Mouse (Mus musculus): ENCODE measurements around the gene Pak2.
A peak's percentile ranks its signal among the peaks of the same experiment; 100 is the strongest.
"Not testable (repeated sequence)": the region's sequence is repeated elsewhere in the genome, so short reads cannot be mapped to it uniquely, and the experiment has no call there.

The Pak2 gene

DNA sequence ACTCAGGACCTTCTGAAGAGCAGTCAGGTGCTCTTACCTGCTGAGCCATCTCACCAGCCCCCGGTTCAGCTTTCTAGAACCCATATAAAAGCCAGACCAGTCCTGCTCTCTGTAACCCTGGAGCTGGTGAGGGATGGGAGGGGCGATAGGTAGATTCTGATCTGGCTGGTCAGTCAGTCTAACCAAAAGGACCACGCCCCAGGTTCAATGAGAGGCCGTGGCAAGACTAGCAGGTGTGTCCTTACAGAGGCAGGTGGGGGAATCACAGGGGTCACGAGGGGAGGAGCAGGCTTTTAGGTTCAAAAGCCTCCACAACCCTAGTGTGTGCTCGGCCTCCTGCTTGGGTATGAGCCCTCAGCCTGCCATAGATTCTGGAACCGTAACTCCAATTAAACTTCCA, 12.3 kb upstream of the Pak2 start:
- no peak for DNase-seq

DNA sequence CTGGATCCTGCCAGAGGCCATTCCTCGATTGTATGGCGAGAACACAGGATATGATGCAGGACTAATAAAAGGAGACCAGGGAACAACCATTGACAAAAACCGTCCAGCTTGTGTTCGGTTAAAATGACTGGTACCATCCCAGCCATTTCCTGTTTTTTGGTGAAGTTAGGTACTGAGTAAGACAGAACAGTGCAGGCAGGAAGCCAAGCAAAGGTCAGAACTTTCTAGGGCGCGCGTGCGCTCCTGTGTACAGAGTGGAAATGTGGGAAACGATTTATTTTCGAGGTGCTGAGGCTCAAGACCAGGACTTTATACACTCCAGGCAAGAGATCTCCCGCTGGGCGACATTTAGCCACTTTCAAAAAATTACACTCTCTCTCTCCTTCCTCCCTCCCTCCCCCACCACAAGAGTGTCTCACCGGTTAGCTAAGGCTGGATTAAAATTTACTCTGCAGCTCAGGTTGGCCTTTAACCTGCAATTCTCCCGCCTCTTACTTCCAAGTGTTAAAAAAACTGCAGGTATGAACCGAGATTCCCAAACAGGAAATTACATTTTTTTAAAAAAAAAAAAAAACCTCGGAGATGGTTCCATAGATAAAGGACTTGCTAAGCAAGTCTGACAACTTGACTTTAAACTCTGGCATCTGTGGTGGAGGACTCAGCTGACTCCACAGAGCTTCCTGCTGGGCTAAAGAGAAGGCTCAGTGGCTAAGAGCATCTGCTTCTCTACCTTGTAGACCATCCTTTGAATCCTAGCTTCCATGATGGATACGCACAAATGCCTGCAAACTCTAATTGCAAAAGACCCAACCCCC, 8.7 kb upstream of the Pak2 start:
- DNase-seq, result no peak

DNA sequence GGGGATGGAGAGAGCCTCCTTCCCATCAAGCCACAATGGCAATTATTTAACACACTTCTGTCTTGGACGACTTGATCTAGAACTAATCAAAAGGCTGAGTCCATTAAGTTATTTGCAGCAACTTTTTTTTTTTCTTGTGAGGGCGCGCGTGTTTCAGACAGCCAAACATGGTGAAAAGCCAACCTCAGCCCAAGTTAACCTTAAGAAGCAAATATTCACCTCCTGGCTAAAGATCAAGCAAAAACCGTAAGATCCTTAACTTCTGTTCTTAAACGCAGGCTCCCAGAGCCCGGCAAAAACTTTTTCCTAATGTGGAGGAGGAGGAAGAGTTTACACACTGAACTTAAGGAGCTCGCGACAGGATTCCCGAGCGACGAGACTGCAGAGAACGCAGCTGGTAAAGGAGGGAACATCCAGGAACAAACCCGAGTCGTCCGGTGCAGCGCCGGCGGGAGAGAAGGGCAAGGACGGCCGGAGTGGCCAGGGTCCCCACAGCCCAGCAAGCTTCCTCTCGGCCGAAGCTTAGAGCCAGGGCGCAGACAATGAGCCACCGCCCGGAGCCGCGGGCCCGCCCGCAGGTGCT, 643 bp downstream of the Pak2 start:
- DNase-seq, result peak; percentile 6

DNA sequence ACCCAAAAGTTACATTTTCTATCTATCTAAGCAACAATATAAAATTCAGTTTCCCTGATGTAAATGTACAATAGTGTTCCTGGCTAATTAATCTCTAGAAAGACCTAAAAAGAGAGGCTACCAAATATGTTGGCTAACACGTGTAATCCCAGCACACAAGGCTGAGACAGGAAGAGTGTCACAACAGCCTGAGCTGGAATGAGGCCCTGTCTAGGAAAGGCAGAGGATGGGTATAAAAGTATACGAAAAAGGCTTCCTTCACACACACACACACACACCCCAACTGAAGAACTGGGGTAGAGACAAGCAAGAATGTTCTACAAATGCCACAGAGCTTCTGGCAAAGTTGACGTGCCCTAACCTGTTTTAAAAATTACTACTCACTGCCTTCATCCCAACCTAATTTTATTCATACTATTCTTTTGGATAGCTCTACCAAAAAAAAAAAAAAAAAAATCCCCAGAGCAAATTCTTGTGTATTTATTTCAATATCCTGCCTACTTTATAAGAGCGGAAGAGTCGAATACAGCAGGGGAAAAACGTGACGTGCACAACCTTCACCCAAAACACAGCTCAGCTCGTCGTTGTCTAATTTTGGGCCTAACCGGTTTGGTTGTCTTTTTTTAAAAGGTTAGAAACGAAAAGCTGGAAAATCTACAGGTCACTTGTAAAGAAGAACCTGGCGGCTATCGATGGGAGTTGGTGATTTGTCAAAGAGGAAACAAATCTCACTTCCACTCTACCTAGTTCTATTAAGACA, 1.3 kb downstream of the Pak2 start:
- no peak for DNase-seq

DNA sequence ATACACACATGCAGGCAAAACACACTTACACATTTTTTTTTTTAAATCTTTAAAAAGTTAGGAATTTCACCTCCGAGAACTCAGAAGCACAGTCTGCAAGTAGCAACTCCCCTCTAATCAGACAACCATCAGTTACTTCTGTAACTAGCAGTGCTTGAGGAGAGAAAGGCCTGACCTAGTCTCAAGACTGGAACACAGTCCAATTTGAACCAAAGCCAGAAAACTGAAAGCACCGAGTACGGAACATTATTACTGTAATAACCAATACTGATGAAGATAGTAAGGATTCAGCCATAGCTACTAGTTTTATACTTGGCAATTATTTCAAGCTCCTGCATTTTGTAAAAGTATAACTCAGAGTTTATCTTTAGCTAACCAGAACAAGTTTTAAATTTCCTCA, 2.7 kb downstream of the Pak2 start:
- DNase-seq, result no peak

DNA sequence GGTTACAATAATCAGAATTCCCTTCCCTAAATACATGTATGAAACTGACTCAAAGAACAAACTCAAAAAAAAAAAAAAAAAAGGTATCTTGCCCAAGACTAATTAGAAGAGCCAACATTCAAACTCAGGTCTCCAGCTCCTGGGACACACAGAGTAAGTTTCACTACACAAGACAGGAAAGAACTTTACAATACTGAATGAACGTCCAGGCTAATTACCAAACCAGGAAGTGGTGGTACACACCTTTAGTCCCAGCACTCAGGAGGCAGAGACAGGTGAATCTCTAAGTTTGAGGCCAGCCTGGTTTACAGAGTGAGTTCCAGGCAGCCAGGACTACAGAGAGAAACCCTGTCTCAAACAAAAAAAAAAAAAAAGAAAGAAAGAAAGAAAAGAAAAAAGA, 3.4 kb downstream of the Pak2 start:
- DNase-seq, result no peak

DNA sequence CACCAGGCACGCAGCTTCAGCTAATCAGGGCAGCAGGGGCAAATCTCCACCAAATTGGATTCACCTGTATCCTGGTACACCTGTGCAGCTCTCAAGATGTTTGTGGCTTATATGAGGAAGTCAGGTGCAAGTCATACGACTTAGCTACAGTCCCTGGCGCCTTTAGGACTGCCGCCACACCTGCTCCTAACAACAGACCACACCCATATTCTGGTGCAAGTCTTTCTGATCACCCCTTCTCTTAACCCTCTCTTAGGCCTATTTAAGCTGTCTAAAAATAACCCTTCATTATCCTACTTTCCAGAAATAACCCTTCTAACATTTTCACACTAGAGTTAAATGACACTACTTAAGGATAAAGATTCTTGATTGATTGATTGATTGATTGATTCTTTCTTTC, 9.1 kb downstream of the Pak2 start:
- not testable (repeated sequence) for DNase-seq

DNA sequence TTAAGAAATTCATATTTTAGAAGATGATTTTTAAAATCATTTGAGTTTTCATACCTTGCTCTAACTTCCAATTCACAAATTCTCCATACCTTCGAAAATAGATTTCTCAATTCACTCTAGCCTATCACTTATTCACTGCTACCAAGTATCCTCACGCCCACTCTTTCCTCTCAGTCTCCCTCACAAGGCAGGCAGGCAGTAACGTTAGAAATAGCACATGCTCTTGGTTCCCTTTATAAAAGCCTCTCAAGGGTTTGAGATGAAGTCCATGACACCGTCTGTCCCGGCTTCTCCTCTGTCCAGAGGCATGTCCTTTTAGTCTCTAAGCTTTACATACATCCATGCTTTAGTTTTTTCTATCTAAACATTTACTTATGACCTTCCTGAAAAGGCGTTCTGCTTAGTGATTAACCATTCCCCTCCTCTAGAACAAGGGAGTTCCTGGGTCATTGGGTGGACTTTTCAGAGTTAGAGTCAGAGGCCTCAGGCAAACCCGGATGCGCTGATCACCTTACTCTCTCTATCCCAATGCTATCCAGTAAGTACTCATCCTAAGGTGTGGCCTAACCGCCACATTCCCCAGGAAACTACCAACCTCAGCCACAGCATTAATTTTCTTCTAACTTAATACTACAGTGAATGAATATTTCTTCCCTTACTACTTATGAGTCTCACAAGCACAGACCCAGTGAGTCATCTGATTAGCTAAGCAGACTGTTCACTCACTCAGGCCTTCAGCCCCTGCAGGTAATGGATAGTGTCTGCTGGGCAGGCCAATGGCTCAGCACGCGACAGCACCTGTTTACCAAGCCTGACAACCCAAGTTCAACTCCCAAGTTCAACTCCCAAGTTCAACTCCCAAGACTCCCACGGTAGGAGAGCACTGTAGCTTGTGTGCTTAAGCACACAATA, 10.5 kb downstream of the Pak2 start:
- DNase-seq, result no peak

DNA sequence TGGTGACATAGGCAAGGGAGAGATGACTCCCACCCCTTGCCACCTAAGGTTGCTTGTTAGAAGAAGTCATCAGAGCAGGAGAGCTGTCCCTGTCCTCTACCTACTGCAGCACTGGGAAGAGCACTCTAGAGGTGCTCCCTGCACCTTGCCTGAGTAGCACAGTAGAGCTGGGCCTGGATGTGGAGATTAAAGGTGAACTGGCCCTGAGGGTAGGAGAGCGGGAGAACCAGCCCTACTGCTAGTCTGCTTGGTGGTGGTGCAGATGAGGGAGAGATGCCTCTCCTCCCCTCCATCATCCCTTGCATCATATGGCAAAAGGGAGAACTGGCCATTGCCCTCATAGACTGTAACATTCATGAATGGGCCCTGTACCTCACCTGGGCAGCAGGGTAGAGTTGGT, 12.2 kb downstream of the Pak2 start:
- DNase-seq, result no peak

DNA sequence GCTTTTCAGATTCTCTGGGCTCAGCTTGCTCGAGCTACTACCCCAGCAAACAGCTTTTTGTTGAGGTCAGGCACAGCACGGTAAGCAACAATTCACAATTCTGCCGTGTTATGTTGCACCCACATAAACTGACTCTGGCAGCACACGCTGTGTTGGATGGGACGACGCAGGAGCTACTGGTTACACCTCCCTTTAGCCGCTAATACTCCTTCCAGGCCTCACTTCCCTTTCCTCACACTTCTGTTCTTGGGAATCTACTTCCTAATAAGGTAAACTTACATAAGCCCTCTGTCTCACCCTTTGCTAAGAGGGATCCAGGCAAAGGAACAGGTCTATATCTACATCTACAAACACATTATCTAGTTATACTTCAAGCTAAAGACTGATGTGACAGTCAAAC, 15.2 kb downstream of the Pak2 start:
- DNase-seq, result no peak

DNA sequence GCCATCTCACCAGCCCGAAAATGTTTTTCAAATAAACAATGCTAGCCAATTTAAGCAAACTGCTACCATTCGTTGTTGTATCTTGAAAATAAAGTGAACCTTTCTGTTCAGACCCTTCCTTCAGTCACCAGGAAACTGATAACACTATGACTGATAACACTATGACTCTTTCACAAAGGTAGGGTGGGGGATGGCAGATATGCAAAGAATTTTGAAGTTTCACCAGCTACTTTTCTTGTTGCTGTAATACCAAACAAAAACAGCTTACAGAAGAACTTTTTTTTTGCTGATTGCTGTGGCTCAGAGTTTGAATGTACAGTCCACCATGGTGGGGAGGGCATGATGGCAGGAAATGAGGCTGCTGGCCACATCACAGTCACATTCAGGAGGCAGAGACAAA, 16.9 kb downstream of the Pak2 start:
- DNase-seq, result no peak

DNA sequence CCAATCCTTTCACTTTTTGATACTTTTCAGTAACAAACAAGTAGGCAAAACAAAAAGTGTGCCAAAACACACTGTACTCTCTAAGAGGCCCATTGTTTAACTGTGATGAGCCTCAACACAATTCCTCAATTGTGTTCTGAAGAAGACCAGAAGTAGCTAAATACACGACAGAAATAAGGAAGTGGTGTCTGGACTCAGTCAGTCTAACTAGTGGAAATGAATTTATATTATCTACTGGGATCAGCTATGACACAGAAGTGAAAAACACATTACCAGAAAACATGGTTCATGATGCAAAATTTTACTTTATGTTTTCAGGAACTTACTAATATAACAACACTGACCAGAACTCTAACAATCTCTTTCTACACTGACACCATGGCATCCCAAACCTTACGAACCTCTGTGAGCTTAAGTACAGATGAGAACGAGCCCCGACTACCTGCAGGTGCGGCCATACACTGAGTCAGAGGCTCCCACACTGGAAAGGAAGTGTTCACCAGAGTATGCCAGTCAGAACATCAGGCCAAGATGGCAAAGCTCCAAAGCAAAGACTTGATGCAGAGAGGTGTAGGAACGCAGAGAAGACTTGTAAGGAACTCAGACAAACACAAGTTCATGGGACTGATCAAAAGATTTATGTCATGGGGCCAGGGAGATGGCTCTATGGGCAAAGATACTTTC, 19.2 kb downstream of the Pak2 start:
- DNase-seq, result no peak

DNA sequence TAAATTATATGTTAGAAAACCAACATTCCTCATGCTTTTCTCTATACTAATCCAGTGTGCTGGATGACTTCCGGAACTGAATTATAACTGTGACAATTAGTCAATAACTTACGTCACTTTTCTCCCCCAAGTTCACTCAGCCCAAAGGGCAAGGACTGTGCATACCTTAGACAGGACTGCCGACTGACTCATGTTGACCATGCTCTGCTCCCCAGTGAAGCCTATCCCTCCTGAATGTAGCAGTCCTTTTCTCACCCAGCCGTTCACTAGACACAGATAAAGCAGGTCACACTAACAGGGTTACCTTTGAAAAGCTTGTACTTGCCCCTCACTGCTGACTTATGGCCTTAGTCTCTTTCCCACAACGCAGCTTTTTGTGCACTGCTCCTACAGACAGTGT, 20.3 kb downstream of the Pak2 start:
- DNase-seq, result no peak

DNA sequence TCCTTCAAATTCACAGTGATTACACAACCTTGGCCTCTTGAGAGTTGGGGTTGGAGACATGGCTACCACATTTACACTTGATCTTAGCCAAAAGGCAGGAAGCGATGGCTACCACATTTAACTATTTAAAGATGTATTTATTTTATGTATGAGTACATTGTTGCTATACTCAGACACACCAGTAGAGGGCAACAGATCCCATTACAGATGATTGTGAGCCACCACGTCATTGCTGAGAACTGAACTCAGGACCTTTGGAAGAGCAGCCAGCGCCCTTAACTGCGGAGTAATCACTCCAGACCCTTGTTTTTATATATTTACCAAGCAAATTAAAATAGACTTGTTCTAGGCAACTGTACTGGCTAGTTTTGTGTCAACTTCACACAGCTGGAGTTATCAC, 36.8 kb downstream of the Pak2 start:
- DNase-seq, result no peak

DNA sequence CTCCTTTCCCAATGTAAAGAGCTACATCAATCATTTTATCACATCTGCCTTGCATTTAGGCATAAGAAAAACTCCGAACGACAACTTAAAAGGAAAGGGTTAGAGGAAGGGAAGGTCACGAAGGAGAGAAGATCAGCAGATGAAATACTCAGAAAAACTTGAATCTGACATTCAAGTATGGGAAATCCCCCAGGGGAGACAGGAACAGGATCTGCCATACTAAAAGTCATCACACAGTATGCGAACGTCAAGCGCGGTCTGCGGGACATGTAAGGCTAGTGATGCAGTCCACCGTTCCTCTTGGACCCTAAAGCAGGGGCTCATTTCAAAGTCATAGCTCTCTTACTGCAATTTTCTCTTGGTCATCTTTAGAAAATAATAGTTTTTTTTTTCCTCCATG, 59.5 kb downstream of the Pak2 start:
- DNase-seq, result no peak

DNA sequence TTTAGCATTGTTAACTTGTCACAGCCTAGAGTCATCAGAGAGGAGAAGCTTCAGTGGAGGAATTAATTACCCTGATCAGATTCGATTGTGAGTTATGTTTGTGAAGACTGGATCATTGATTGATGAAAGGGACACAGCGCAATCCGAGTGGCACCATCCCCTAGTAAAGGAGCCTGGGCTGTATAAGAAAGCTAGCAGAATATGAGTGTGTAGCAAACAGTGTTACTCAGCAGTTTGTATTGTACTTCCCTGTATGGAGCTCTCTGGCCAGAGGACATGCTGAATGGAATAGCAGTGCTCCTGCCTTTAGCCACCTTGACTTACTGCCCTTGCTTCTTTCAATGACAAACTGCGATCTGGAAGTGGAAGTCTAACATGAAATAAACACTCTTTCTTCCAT, 68.8 kb downstream of the Pak2 start:
- no peak for DNase-seq

DNA sequence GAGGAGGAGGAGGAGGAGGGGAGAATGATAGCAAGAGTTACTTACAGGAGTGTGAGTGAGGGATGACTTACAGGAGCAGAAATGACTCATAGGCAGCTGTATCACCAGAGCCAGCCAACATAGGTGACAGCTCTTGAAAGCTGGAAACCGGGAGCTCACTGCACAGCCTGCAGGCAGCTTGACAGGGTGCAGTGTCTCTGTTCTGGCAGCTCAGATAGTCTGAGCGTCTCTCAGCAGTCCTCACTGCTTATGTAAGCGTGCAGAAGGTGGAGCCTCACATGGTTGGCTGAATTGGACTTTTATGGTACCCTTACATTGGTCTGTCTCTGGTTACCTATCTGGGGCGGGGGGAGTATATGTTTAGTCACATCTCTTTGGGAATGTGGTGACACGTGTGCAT, 69.2 kb downstream of the Pak2 start:
- DNase-seq, result peak; percentile 76

DNA sequence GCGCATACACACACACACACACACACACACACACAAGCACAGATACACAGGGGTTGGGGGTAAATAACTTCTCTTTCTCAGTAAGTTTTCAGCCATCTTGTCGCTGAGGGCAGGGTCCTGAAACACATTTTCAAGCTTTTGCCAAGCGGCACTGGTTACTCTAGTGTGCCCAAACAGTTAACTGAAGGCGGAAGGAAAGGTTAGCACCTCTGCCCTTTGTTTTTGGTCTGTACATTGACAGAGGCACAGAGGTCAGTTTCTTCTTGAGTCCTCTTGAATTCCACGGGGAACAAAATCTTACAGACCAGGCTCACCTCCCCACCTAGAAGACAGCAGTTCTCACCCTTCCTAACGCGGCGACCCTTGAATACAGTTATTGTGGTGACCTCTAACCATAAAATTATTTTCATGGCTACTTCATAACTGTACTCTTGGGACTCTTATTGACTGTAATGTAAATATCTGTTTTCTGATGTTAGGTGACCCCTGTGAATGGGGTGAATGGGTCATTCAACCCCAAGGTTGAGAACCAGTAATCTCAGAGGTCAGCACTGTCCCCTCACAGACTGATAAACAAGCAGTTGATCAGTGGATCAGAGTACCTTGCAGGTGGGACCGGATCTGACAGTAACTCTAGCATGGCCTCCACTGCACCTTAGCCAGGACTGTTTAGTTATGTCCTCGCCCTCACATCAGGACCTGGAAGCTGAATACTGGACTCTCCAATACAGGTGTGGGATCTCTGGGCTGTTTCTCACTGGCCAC, 70.4 kb downstream of the Pak2 start:
- no peak for DNase-seq

DNA sequence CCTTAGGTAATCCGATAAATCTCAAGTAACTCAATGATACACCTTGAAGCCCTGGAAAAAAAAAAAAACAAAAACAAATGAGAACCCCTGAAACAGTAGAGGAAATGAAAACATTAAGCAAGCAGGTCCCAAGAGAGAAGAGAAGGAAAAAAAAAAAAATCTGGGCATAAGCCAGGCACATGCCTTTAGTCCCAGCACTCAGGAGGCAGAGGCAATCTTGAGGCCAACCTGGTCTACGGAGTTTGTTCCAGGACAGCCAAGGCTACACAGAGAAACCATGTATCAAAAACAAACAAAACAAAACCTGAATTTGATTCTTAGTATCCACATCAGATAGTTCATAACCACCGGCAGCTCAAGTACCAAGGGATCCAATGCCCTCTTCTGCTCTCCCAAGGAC, 74.4 kb downstream of the Pak2 start:
- DNase-seq, result no peak

DNA sequence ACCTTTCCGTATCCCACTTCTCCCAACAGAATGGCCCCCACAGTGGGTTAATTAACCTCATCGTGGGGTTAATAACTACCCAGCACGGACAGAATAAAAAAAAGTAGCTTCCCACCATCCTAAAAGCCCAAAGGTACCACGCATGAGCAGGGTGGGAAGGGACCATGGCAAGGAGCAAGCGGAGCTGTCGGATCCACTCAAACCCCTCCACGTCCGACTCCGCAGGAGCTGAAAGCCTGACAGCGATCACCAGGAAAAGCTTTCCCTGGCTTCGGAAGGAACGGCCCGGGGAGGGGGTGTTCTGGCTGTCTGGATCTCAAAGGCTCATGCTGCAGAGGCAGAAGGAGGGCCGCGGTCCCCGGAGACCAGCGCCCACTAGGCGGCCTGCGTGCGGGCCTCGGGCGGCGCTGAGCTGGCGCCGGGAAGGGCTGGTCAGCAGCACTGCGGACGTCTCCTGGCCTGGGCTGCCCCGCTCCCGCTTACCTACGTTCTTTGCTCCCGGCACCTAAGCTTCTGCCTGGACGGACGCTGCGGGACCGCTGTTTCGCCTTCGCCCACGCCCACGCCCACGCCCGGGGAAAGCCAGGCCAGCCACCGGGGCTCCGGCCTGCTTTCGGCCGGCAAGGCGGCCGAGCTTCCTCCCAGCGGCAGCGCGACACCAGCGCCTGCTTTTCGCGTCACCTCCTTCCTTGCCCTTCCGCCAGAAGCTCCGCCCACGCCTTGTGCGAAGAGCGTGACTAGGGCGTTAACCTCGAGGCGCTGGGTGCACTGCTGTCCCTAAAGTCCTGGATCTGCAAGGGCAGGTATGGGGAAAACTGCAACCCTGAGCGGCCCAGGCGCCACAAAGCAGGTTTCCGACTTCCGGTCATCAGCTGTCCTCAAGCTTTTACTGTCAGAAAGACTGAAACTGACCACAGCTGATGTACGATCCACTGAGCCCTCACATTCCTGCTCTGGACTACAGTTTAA, 76.3 kb downstream of the Pak2 start, which contains the start of gene Senp5:
Senp5 (minus strand) TSS at position 779 of the 969 bp plus-strand sequence.
- DNase-seq, result peak; percentile 96
